Mouse (Mus musculus): Measurements from ENCODE around the gene Svs5.

DNA sequence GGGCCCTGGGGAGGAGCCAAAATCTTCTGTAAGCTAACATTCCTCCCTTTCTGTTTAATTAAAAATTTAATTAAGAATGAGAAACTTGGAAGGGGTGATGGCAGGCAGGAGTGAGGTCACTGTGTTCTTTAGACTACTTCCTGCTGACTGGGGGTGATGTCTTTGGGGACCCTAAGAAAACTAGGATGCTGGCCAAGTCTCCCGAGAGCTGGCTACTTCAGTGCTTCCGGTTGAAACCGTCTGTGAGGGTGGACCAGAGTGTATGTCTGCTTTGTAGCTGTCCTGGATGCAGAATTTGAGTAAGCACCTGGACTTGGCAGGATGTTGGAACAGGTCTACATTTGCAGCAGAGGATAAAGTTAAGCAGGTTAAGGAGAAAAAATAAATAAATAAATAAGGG is 34.4 kb downstream of the Svs5 start:
- no peak for TF ChIP-seq CTCF (IDR thresholded peaks at IDR 0.05; ENCODE audit: borderline replicate concordance, control insufficient read depth, extremely low read depth, insufficient read depth, low read length, poor library complexity)
- TF ChIP-seq POLR2A (IDR thresholded peaks at IDR 0.05; ENCODE audit: control insufficient read depth, extremely low read depth, insufficient read depth, low read length, poor library complexity), result no peak
